Mouse (Mus musculus): ENCODE results near the gene Tnfsf13b.

Gene Tnfsf13b

GRCm38 (mm10) chr8:10045743-10046142 is 39.5 kb downstream of the Tnfsf13b start:
- DNase-seq (ENCODE audit: low read depth): no peak

GRCm38 (mm10) chr8:10049162-10049561 is 42.9 kb downstream of the Tnfsf13b start:
- no peak for DNase-seq (ENCODE audit: low read depth)

GRCm38 (mm10) chr8:10051576-10051975 is 45.3 kb downstream of the Tnfsf13b start:
- no peak for DNase-seq (ENCODE audit: low read depth)

GRCm38 (mm10) chr8:10053571-10053990 is 47.3 kb downstream of the Tnfsf13b start:
- no peak for DNase-seq (ENCODE audit: low read depth)

GRCm38 (mm10) chr8:10061001-10061400 is 54.7 kb downstream of the Tnfsf13b start:
- DNase-seq (ENCODE audit: low read depth): no peak

GRCm38 (mm10) chr8:10066906-10067305 is 60.6 kb downstream of the Tnfsf13b start:
- no peak for DNase-seq (ENCODE audit: low read depth)

- DNase-seq (ENCODE audit: low read depth): no peak
These were observed 61.5 kb downstream of the Tnfsf13b start for GRCm38 (mm10) chr8:10067775-10068174.

GRCm38 (mm10) chr8:10072347-10072746 is 66.1 kb downstream of the Tnfsf13b start:
- no peak for DNase-seq (ENCODE audit: low read depth)

Measured in naive thymus-derived CD4-positive, alpha-beta T cell, adult 2 months (primary cell).